Mouse (Mus musculus): ENCODE data around the gene Ruvbl2. TPM values are rescaled to one million over a fixed set of nuclear protein-coding genes. Genes with fewer than 3 reads are reported as not detected.

Gene Ruvbl2
- polyA plus RNA-seq, 1 experiment = 179 TPM

- Histone ChIP-seq H3K36me3 (ENCODE audit: control insufficient read depth, insufficient read depth) (peaks cover 13% of the 10 kb centered on the region), H3ac (ENCODE audit: control insufficient read depth, insufficient read length, low read depth) (peak within 1 kb of the TSS; percentile 91), H3K79me3 (ENCODE audit: low read depth) (peaks cover 36% of the 10 kb centered on the region), H3K79me2 (ENCODE audit: control insufficient read depth, insufficient read depth) (peaks cover 75% of the 10 kb centered on the region), H3K27me3 (ENCODE audit: control insufficient read depth, insufficient read depth, insufficient read length) (no peaks in the 10 kb centered on the region), H3K4me3 (ENCODE audit: insufficient read depth, poor library complexity, severe bottlenecking) (peak within 1 kb of the TSS; percentile 89)
- TF ChIP-seq CEBPB (IDR thresholded peaks at IDR 0.05; ENCODE audit: low read depth) = peak; percentile 87
- TF ChIP-seq CTCF (IDR thresholded peaks at IDR 0.05; ENCODE audit: control insufficient read depth, insufficient read depth, insufficient read length) = peak; percentile 98
- TF ChIP-seq MAX (IDR thresholded peaks at IDR 0.05) = no peak
These were observed 3.5 kb downstream of the Ruvbl2 start, which contains the start of gene Gys1 for GRCm38 (mm10) chr7:45434203-45435015. Gene Gys1 (plus strand): TSS chr7:45434844.

DNA sequence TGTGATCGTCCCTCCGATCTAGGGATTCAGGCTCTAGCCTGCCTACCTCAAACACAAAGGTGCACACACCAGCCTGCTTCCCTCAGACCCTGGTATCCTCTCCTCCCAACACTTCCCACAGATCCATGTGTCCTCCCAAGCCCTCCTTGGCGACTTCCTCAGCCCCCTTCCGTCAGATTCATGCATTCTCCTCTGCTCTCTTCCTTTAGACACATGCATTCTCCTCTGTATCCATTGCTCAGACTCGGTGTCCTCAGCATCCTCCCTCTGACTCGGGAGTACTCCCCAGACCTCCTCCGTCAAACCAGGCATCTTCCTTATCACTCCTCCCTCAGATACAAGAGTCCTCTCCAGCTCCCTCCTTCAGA, 4.1 kb downstream of the Ruvbl2 start:
- H3K36me3 ChIP-seq (ENCODE audit: control insufficient read depth, insufficient read depth) = peaks cover 18% of the 10 kb centered on the region
- TF ChIP-seq MAX (IDR thresholded peaks at IDR 0.05) (no peak), MYOD1 (IDR thresholded peaks at IDR 0.05; ENCODE audit: control insufficient read depth, insufficient read length, low read depth) (no peak), CTCF (IDR thresholded peaks at IDR 0.05; ENCODE audit: control insufficient read depth, insufficient read depth, insufficient read length) (no peak), USF1 (IDR thresholded peaks at IDR 0.05; ENCODE audit: low read depth) (no peak)

DNA sequence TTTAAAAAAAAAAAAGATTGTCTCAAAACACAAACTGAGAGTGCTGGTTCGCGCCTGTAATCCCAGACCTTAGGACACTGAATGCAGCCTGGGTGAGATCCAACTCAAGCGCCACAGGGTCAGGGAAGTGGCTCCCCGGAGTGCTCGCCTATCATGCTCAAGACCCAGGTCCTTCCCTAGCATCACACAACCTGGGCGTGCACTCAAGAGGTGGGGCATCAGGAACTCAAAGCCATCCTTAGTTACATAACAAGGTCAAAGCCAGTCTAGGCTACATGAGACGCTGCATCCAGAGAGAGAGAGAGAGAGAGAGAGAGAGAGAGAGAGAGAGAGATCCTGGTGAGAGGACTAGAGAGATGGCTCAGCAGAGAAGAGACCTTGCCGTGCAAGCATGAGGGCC, 11.3 kb downstream of the Ruvbl2 start:
- no peak for TF ChIP-seq USF1 (IDR thresholded peaks at IDR 0.05; ENCODE audit: low read depth)
- TF ChIP-seq CEBPB (IDR thresholded peaks at IDR 0.05; ENCODE audit: low read depth) = no peak
- TF ChIP-seq MYOD1 (IDR thresholded peaks at IDR 0.05; ENCODE audit: control insufficient read depth, insufficient read length, low read depth) = no peak
- no peak for TF ChIP-seq MYOG (IDR thresholded peaks at IDR 0.05; ENCODE audit: control insufficient read depth, extremely low read depth, insufficient read length)
- TF ChIP-seq CTCF (IDR thresholded peaks at IDR 0.05; ENCODE audit: control insufficient read depth, insufficient read depth, insufficient read length) = no peak
- TF ChIP-seq FOSL1 (IDR thresholded peaks at IDR 0.05; ENCODE audit: insufficient read depth, low read length, poor library complexity, severe bottlenecking) = no peak
- TF ChIP-seq MAX (IDR thresholded peaks at IDR 0.05) = no peak
- Histone ChIP-seq H3K4me3 (ENCODE audit: insufficient read depth, poor library complexity, severe bottlenecking) (no peak overlapping the region), H3K79me3 (ENCODE audit: low read depth) (peaks cover 22% of the 10 kb centered on the region), H3K79me2 (ENCODE audit: control insufficient read depth, insufficient read depth) (peaks cover 47% of the 10 kb centered on the region), H3K27me3 (ENCODE audit: control insufficient read depth, insufficient read depth, insufficient read length) (no peaks in the 10 kb centered on the region), H3K36me3 (ENCODE audit: control insufficient read depth, insufficient read depth) (peaks cover 45% of the 10 kb centered on the region), H3ac (ENCODE audit: control insufficient read depth, insufficient read length, low read depth) (no peak overlapping the region)

More for the DNA sequence above, 4.1 kb downstream of the Ruvbl2 start:
- Histone ChIP-seq H3K4me3 (ENCODE audit: insufficient read depth, poor library complexity, severe bottlenecking) (peak overlapping the region; percentile 89), H3K79me3 (ENCODE audit: low read depth) (peaks cover 39% of the 10 kb centered on the region), H3K79me2 (ENCODE audit: control insufficient read depth, insufficient read depth) (peaks cover 81% of the 10 kb centered on the region), H3ac (ENCODE audit: control insufficient read depth, insufficient read length, low read depth) (peak overlapping the region; percentile 91), H3K27me3 (ENCODE audit: control insufficient read depth, insufficient read depth, insufficient read length) (no peaks in the 10 kb centered on the region)

GRCm38 (mm10) chr7:45421194-45421593, 16.7 kb downstream of the Ruvbl2 start:
- Histone ChIP-seq H3K79me3 (ENCODE audit: low read depth) (no peaks in the 10 kb centered on the region), H3K27me3 (ENCODE audit: control insufficient read depth, insufficient read depth, insufficient read length) (peaks cover 3% of the 10 kb centered on the region), H3K4me3 (ENCODE audit: insufficient read depth, poor library complexity, severe bottlenecking) (no peak overlapping the region), H3ac (ENCODE audit: control insufficient read depth, insufficient read length, low read depth) (no peak overlapping the region), H3K79me2 (ENCODE audit: control insufficient read depth, insufficient read depth) (no peaks in the 10 kb centered on the region), H3K36me3 (ENCODE audit: control insufficient read depth, insufficient read depth) (peaks cover 27% of the 10 kb centered on the region)
- TF ChIP-seq FOSL1 (IDR thresholded peaks at IDR 0.05; ENCODE audit: insufficient read depth, low read length, poor library complexity, severe bottlenecking) = no peak
- TF ChIP-seq MYOG (IDR thresholded peaks at IDR 0.05; ENCODE audit: control insufficient read depth, extremely low read depth, insufficient read length) = no peak
- TF ChIP-seq USF1 (IDR thresholded peaks at IDR 0.05; ENCODE audit: low read depth) = no peak
- no peak for TF ChIP-seq CTCF (IDR thresholded peaks at IDR 0.05; ENCODE audit: control insufficient read depth, insufficient read depth, insufficient read length)
- TF ChIP-seq CEBPB (IDR thresholded peaks at IDR 0.05; ENCODE audit: low read depth) = no peak
- no peak for TF ChIP-seq MAX (IDR thresholded peaks at IDR 0.05)
- TF ChIP-seq MYOD1 (IDR thresholded peaks at IDR 0.05; ENCODE audit: control insufficient read depth, insufficient read length, low read depth) = no peak

DNA sequence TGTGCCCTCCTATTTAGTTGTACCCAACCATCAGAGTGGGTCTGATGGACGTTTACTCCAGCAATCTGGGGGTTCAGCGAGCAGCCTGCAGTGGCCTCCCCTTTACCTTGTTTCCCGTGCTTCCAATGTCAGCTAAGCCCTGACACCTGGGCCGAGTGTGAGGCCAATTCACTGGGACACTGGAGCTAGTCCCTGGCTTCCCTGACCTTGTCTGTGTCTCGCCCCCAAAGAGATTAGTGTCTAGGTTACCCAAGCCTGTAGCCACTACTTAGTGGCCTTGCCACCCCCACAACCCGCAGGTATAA, 17.3 kb downstream of the Ruvbl2 start, which contains the start of gene Lhb:
Gene Lhb, plus strand, starts transcription at position 206 of the 305 bp plus-strand sequence.
- TF ChIP-seq MYOG (IDR thresholded peaks at IDR 0.05; ENCODE audit: control insufficient read depth, extremely low read depth, insufficient read length) (no peak), CEBPB (IDR thresholded peaks at IDR 0.05; ENCODE audit: low read depth) (no peak), CTCF (IDR thresholded peaks at IDR 0.05; ENCODE audit: control insufficient read depth, insufficient read depth, insufficient read length) (no peak), MYOD1 (IDR thresholded peaks at IDR 0.05; ENCODE audit: control insufficient read depth, insufficient read length, low read depth) (no peak), FOSL1 (IDR thresholded peaks at IDR 0.05; ENCODE audit: insufficient read depth, low read length, poor library complexity, severe bottlenecking) (no peak), MAX (IDR thresholded peaks at IDR 0.05) (no peak), USF1 (IDR thresholded peaks at IDR 0.05; ENCODE audit: low read depth) (no peak)
- Histone ChIP-seq H3K36me3 (ENCODE audit: control insufficient read depth, insufficient read depth) (peaks cover 24% of the 10 kb centered on the region), H3K79me3 (ENCODE audit: low read depth) (no peaks in the 10 kb centered on the region), H3K79me2 (ENCODE audit: control insufficient read depth, insufficient read depth) (no peaks in the 10 kb centered on the region), H3ac (ENCODE audit: control insufficient read depth, insufficient read length, low read depth) (no peak within 1 kb of the TSS), H3K4me3 (ENCODE audit: insufficient read depth, poor library complexity, severe bottlenecking) (no peak within 1 kb of the TSS), H3K27me3 (ENCODE audit: control insufficient read depth, insufficient read depth, insufficient read length) (peaks cover 6% of the 10 kb centered on the region)

All from C2C12 (cell line).